Mouse (Mus musculus) neural tube, embryonic 15.5 days (tissue): ENCODE data around the gene Slf2. TPM values are rescaled to one million over a fixed set of nuclear protein-coding genes. Genes with fewer than 3 reads are reported as not detected.
A peak's percentile ranks its signal among the peaks of the same experiment; 100 is the strongest.

Source experiments
- ATAC-seq: fragments of 200-750 bp; cut with Nextera tagmentation; 2 replicates; pipeline ENCODE4 v1.8.0; 2017; ENCODE audit warnings: mild to moderate bottlenecking, moderate TSS enrichment, moderate library complexity; ENCODE audit not compliant: low FRiP score
- H3K27ac ChIP-seq: fragments of 300-500 bp; sonication (generic); replicated peaks from 2 replicates; pipeline ENCODE4 v1.5.1; 2015; ENCODE audit warnings: mild to moderate bottlenecking, inconsistent platforms
- H3K27me3 ChIP-seq: fragments of 300-500 bp; sonication (generic); replicated peaks from 2 replicates; pipeline ENCODE4 v1.6.1; 2015; ENCODE audit warnings: inconsistent platforms
- H3K36me3 ChIP-seq: fragments of 300-500 bp; sonication (generic); 2 replicates; pipeline ENCODE4 v1.6.1; 2015; ENCODE audit warnings: inconsistent platforms
- H3K4me1 ChIP-seq: fragments of 300-500 bp; sonication (generic); 2 replicates; pipeline ENCODE4 v1.6.1; 2015; ENCODE audit warnings: inconsistent platforms
- H3K4me2 ChIP-seq: fragments of 300-500 bp; sonication (generic); 2 replicates; pipeline ENCODE4 v1.6.1; 2015; ENCODE audit warnings: inconsistent platforms, mild to moderate bottlenecking, moderate library complexity
- H3K4me3 ChIP-seq: fragments of 300-500 bp; sonication (generic); replicated peaks from 2 replicates; pipeline ENCODE4 v1.5.1; 2015; ENCODE audit warnings: mild to moderate bottlenecking, inconsistent platforms
- H3K9ac ChIP-seq: fragments of 300-500 bp; sonication (generic); replicated peaks from 2 replicates; pipeline ENCODE4 v1.6.1; 2015; ENCODE audit warnings: mild to moderate bottlenecking, inconsistent platforms
- H3K9me3 ChIP-seq: fragments of 300-500 bp; sonication (generic); replicated peaks from 2 replicates; pipeline ENCODE4 v1.6.1; 2016; ENCODE audit warnings: inconsistent platforms
- WGBS: fragments of 180-500 bp; shearing (Covaris S2); methylation state at CpG from one replicate; pipeline ENCODE4 v1.1.7; 2015; ENCODE audit warnings: mixed read lengths; 5-methylcytosine and 5-hydroxymethylcytosine counted together
- polyA plus RNA-seq: library from polyadenylated mRNA; unstranded; fragments of >200 nt; fragmentation: Nextera tagmentation; extraction: Ambion mirVana; gene quantifications from 2 replicates; pipeline ENCODE4 v1.2.1, GENCODE M21; 2015

Gene Slf2
- polyA plus RNA-seq, 1 experiment from 2014 or later, result 28.4 TPM

DNA sequence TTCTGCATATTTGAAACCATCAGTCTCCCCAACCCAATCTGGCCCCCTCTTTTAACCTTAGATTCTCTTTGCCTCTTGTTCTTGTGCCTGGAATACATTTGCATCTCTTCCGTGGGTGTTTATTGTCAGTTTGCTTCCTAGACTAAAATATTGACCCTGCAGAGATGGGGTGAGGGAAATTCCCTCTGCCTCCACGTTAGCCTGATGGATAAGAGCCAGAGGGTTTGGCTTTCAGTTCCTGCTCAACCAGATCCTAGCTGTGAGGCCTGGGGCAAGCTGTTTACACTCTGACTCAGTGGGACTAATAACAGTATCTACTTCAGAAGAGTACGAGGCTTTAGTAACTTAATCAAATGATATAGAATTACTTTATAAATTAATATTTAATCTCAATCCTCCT, 32.3 kb upstream of the Slf2 start:
- Histone ChIP-seq H3K4me3 (no peak overlapping the region), H3K4me1 (peaks cover 29% of the 10 kb centered on the region), H3K27ac (no peak overlapping the region), H3K9me3 (no peaks in the 10 kb centered on the region), H3K9ac (no peak overlapping the region), H3K4me2 (no peak overlapping the region), H3K27me3 (peaks cover 24% of the 10 kb centered on the region), H3K36me3 (no peaks in the 10 kb centered on the region)
- WGBS, result 35% methylated on average over 3 of the region's 3 CpGs
- ATAC-seq, result no peak

DNA sequence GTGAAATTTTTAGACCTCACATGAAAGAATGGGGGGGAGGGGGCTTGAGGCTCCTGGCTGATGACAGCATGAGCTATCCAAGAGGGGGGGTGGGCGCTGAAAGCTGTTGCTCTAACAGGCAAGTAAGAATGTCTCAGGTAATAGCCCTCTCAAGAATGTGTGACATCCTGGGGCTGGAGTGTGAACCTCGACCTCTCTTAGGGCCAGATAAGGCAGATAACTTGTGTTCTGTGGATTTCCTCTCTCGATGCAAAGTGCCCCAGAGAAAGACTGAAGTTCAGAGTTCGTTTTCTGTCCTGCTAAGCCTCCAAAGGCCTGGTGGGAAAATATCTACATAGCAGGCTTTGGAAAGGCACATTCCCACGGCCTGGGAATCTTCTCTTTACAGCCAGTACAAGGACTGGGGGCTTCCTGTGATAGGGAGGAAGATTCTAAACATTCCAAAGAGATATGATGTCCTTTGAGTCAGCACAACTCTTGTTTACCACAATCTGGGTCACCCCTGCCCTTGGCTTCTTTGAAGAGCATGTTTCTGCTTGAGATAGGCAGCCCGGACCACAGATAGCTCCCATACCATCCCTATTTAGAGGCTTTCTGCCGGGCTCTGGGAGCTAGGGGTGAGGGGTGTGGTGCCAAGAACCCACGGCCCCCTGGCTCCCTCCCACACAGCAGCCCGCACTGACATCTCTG, 31.7 kb upstream of the Slf2 start:
- Histone ChIP-seq H3K27me3 (peaks cover 20% of the 10 kb centered on the region), H3K4me1 (peaks cover 27% of the 10 kb centered on the region), H3K4me3 (no peak overlapping the region), H3K9me3 (no peaks in the 10 kb centered on the region), H3K36me3 (no peaks in the 10 kb centered on the region), H3K27ac (peak overlapping the region; percentile 71), H3K4me2 (no peak overlapping the region), H3K9ac (peak overlapping the region; percentile 15; the same call in 1 of the 2 replicates)
- no peak for ATAC-seq
- WGBS, result 32% methylated on average over 9 of the region's 9 CpGs

DNA sequence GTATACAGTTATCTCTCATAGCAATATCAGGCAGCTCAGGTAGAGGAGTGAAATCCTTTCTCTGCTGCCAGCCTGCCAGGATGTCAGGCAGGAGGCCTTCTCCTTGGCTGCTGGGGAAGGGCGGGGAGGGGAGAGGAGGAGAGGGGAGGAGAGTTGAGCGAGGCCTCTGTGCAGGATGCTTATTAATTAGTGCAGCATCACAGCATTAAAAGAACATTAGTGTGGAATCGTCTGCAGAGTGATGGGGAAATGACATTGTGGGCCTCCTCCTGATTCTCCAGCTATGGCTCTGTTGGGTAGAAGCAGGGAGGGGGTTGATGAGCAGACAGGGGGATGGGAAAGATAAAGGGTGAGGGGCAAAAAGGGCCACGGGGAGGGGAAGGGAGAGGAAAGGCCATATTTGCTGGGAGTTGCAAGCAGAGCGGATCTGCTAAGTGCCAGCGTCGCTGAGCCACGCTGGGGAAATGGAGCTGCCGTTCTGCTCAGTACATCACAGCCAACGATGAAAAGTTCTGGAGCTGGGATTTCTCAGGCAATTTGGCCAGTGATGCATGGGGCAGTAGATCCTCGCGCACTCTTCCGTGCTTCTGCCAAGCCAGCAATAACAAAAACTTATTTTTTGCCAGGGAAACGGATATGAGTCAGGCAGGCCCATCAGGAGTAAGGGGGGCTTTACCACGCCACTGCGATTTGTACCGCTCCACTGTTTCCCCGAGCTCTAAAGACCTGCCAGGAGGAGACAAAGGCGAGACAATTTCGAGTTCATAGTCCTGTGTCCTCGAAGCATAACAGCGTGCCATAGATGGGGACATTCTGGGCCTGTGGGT, 30.8 kb upstream of the Slf2 start:
- H3K9ac ChIP-seq, result peak overlapping the region; percentile 15; the same call in 1 of the 2 replicates
- H3K4me1 ChIP-seq, result peaks cover 27% of the 10 kb centered on the region
- peaks cover 20% of the 10 kb centered on the region for H3K27me3 ChIP-seq
- H3K36me3 ChIP-seq, result no peaks in the 10 kb centered on the region
- WGBS, result 11% methylated on average over 22 of the region's 22 CpGs
- peak; percentile 57 for ATAC-seq
- H3K4me2 ChIP-seq, result peak overlapping the region; percentile 40
- peak overlapping the region; percentile 71 for H3K27ac ChIP-seq
- H3K4me3 ChIP-seq, result no peak overlapping the region
- H3K9me3 ChIP-seq, result no peaks in the 10 kb centered on the region

DNA sequence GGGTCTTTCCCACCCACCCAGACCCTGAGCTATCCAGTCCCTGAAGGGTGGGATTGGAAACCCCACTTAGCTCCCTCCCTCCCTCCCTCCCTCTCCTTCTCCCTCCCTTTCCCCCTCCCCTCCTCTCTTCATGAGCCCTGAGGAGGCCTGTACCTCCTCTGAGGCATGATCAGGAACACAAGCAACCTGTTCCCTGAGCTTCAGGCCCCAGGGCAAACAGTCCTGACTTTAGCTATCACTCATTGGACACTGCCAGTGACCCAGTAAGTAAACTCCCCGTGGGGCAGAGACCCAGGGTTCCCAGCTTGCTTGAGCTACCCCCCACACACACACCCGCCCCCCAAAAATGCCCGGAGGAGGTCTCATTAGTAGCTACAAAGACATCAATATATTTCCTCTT, 29.9 kb upstream of the Slf2 start:
- 64% methylated on average over 3 of the region's 3 CpGs for WGBS
- H3K4me3 ChIP-seq, result no peak overlapping the region
- H3K27me3 ChIP-seq, result peaks cover 12% of the 10 kb centered on the region
- no peak overlapping the region; the same call in 1 of the 2 replicates for H3K27ac ChIP-seq
- H3K9me3 ChIP-seq, result no peaks in the 10 kb centered on the region
- H3K4me2 ChIP-seq, result no peak overlapping the region
- H3K36me3 ChIP-seq, result no peaks in the 10 kb centered on the region
- ATAC-seq, result no peak
- H3K4me1 ChIP-seq, result peaks cover 27% of the 10 kb centered on the region
- no peak overlapping the region for H3K9ac ChIP-seq

DNA sequence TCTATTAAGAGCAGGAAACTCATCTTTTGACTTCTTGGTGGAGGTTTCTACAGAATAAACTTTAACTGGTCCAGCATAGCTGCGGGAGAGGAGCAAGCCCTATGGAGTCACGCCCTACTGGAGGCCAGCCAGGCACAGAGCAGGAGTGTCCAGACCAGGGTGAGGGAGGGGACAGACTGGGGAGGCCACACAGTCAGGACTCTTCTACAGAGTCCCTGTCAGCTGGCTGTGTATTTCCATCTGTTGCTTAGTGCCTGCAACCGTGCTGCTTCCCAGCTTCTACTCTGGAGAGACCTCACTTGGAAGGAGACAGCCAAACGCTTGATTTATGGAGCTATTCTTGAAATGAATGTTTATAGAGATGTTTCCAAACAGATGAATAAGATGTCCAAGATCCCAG, 28.6 kb upstream of the Slf2 start:
- Histone ChIP-seq H3K27me3 (peaks cover 4% of the 10 kb centered on the region; the same call in 1 of the 2 replicates), H3K4me1 (peaks cover 27% of the 10 kb centered on the region), H3K4me2 (no peak overlapping the region), H3K36me3 (no peaks in the 10 kb centered on the region), H3K4me3 (no peak overlapping the region), H3K9me3 (no peaks in the 10 kb centered on the region), H3K9ac (no peak overlapping the region), H3K27ac (no peak overlapping the region)
- no peak for ATAC-seq
- WGBS, result 89% methylated on average over 4 of the region's 4 CpGs

DNA sequence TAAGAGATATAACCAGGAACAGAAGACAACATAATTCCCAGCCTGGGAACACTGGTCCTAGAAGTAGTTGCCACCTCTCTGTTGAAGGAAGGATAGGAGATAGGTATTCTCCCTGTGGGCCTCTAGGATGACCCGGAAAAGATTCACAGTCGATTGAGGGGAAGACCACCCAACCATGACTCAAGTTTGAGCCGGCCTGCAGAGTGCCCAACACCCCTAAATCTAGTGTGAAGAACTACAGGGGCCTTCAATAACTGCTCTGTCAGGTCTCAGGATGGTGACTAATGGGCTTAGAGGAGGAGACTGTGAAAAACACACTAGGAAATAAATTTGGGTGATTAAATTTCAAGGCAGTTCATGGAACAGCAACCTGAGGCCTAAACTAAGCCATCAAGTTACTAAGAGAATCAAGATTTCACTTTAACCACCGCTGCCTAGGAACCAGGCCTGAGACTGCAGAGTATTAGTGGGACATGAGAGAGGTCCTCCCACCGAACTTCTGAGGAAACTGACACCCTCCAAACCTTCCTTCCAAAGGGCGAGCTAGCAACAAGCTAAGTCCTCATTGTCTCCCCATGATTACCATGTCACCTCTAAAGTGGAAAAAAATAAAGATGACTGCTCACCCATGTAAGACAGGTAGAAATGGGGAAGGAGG, 27.5 kb upstream of the Slf2 start:
- Histone ChIP-seq H3K9ac (no peak overlapping the region), H3K27ac (no peak overlapping the region)

DNA sequence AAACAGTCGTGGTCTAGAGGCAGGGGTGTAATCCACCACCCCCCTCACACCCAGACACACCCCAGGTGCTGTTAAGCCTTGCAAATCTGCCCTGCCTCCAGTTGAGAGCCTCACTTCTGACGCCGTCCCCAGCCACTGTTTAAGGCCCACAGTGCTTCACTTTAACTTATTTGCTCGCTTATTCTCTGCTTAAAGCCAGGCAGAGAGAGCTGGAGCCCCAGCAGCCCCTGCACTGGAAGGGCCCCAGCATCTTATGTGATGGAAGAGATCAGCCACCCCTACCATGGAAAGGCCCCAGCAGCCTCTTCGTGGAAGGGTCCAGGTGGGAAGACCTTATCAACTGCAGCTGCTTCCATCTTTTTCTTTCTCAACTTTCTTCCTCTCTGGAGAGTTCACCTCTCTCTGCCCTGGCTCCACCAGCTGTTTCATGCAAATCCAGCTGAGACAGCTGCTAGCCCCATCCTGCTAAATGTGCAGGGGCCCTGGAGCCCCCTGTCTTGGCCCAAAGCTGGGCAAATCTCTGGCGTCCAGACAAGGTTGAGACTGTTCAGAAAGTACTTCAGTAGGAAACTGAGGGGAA, 26.7 kb upstream of the Slf2 start:
- no peak overlapping the region for H3K4me2 ChIP-seq
- no peak for ATAC-seq
- no peak overlapping the region for H3K27ac ChIP-seq
- no peak overlapping the region for H3K9ac ChIP-seq
- 47% methylated on average over 6 of the region's 6 CpGs for WGBS
- no peak overlapping the region for H3K4me3 ChIP-seq
- H3K36me3 ChIP-seq, result no peaks in the 10 kb centered on the region
- no peaks in the 10 kb centered on the region for H3K27me3 ChIP-seq
- peaks cover 32% of the 10 kb centered on the region for H3K4me1 ChIP-seq
- H3K9me3 ChIP-seq, result no peaks in the 10 kb centered on the region

More for the DNA sequence above, 27.5 kb upstream of the Slf2 start:
- no peak overlapping the region for H3K4me3 ChIP-seq
- no peak for ATAC-seq
- no peak overlapping the region for H3K4me2 ChIP-seq
- WGBS, result 76% methylated on average over 6 of the region's 6 CpGs
- no peaks in the 10 kb centered on the region for H3K27me3 ChIP-seq
- H3K4me1 ChIP-seq, result peaks cover 34% of the 10 kb centered on the region
- no peaks in the 10 kb centered on the region for H3K36me3 ChIP-seq
- H3K9me3 ChIP-seq, result no peaks in the 10 kb centered on the region

DNA sequence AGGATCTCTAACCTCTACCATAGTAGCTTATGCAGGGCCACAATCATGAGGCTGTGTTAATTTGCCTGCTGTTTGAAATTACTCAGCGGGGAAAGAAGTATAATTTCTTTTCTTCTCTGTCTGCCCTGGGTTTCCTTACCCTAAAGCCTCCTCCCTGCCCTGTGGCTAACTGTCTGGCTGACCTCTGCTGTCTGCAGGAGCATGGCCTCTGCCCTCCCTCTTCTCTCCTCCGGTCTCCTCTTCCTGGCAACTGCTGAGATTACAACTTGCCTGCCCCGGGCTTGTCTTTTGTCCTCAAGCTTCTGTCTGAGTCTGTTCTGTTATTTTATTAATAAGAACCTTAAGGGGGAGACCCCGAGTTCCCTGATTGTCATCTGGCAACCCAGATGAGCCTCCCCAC, 25.6 kb upstream of the Slf2 start:
- Histone ChIP-seq H3K4me2 (no peak overlapping the region), H3K4me1 (peaks cover 21% of the 10 kb centered on the region), H3K9me3 (no peaks in the 10 kb centered on the region), H3K9ac (no peak overlapping the region), H3K4me3 (no peak overlapping the region), H3K36me3 (no peaks in the 10 kb centered on the region), H3K27me3 (no peaks in the 10 kb centered on the region), H3K27ac (no peak overlapping the region)
- 38% methylated on average over 4 of the region's 4 CpGs for WGBS
- ATAC-seq, result no peak

DNA sequence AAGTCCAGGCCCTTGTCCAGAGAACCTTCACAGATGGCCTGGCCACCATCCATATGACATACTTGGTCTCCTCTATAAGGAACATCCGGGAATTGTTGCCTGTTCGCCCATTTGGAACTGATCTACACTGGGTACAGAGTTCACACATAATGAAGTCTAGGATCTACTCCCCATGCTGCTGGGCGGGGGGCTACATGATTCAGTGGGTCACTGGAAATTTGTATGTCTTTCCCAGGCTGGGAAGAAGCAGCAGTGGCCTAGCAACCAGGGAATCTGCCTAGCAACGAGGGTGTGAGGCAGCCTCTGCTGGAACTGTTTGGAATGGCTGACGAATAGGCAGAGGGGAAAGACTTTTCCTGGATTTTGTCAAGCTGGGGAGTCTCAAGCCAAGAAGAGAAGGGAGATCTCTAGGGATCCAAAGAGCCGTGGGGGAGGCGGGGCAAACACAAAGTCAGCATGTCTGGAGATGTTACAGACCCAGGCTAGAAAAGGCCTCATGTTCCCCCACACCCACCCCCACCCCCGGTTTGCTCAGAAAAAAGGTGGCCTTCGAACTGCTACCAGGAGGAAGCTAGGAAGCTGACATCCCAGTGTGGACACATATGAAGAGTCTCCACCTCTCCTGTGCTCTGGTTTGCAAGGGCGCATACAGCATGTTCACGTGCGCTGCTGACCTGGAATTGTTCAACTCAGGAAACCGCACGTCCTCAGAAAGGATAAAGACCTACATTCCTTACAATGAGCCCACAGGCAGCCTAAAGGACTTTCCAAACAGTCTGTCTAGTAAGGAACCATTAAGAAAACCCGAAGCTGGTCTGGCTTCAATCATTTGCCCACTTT, 22.9 kb upstream of the Slf2 start:
- H3K27ac ChIP-seq, result 0 out of 2 replicates have a peak overlapping the region, but pooled peaks have one; percentile 37
- WGBS, result 49% methylated on average over 15 of the region's 15 CpGs
- peak; percentile 38; the same call in 1 of the 2 replicates for ATAC-seq

DNA sequence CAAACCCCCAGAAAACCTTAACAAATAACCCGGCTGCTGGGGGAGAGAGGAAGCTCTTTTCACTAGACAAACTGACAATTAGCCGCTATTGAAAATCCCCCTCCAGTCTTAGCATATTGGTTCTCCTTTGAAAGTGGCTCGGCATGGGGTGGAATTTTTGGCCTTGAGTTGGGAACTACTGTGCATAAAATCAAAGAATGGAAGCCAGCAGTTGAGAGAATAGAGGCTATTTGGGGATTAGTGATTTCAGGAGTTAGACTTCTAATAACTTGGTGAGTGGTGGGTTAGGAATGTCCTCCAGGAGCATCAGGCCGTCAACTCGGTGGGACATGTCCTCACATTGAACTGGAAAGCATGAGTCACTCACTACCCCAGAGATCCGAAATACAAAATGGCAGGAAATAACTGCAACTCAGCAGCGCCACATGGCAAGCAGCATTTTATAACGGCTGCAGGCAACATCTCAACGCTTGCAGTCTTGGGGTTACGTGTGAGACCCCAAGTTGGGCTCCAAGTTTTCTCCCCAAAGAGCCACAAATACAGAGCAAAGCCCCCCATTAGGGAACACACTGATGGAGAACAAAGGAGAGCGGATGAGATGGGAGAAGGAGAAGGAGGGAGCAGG, 22.0 kb upstream of the Slf2 start:
- 53% methylated on average over 11 of the region's 11 CpGs for WGBS
- Histone ChIP-seq H3K4me2 (no peak overlapping the region), H3K27me3 (no peaks in the 10 kb centered on the region), H3K9ac (no peak overlapping the region), H3K27ac (0 out of 2 replicates have a peak overlapping the region, but pooled peaks have one; percentile 37), H3K4me3 (no peak overlapping the region), H3K4me1 (peaks cover 12% of the 10 kb centered on the region), H3K9me3 (no peaks in the 10 kb centered on the region), H3K36me3 (no peaks in the 10 kb centered on the region)
- ATAC-seq, result no peak

More for the DNA sequence above, 22.9 kb upstream of the Slf2 start:
- no peak overlapping the region for H3K4me2 ChIP-seq
- H3K9me3 ChIP-seq, result no peaks in the 10 kb centered on the region
- no peak overlapping the region for H3K4me3 ChIP-seq
- no peak overlapping the region for H3K9ac ChIP-seq
- peaks cover 12% of the 10 kb centered on the region for H3K4me1 ChIP-seq
- H3K36me3 ChIP-seq, result no peaks in the 10 kb centered on the region
- H3K27me3 ChIP-seq, result no peaks in the 10 kb centered on the region
